Mouse (Mus musculus) stomach, postnatal 0 days (tissue): Measurements from ENCODE around the gene Chchd10. TPM values are rescaled to one million over a fixed set of nuclear protein-coding genes. Genes with fewer than 3 reads are reported as not detected.
"Not testable (repeated sequence)": the region's sequence is repeated elsewhere in the genome, so short reads cannot be mapped to it uniquely, and the experiment has no call there.

ENCODE experiments used
- ATAC-seq: fragments of 200-750 bp; cut with Nextera tagmentation; 2 replicates; pipeline ENCODE4 v1.8.0; 2017; ENCODE audit not compliant: low FRiP score, low TSS enrichment
- DNase-seq: peaks from one replicate; pipeline ENCODE4 v3.0.0-alpha.2; 2016; ENCODE audit warnings: low spot score
- H3K27ac ChIP-seq: fragments of 300-500 bp; sonication (generic); replicated peaks from 2 replicates; pipeline ENCODE4 v1.5.1; 2014; ENCODE audit warnings: mild to moderate bottlenecking, control low read depth
- H3K27me3 ChIP-seq: fragments of 300-500 bp; sonication (generic); 2 replicates; pipeline ENCODE4 v1.6.1; 2014; ENCODE audit warnings: low read length; ENCODE audit not compliant: control insufficient read depth, insufficient read depth
- H3K36me3 ChIP-seq: fragments of 300-500 bp; sonication (generic); 2 replicates; pipeline ENCODE4 v1.6.1; 2014; ENCODE audit warnings: low read length, mixed read lengths; ENCODE audit not compliant: control insufficient read depth, insufficient read depth
- H3K4me1 ChIP-seq: fragments of 300-500 bp; sonication (generic); replicated peaks from 2 replicates; pipeline ENCODE4 v1.6.1; 2014; ENCODE audit warnings: antibody characterized with exemption; ENCODE audit not compliant: control insufficient read depth, insufficient read depth
- H3K4me2 ChIP-seq: fragments of 300-500 bp; sonication (generic); replicated peaks from 2 replicates; pipeline ENCODE4 v1.6.1; 2014; ENCODE audit warnings: low read depth, mild to moderate bottlenecking, control low read depth, moderate library complexity
- H3K4me3 ChIP-seq: fragments of 300-500 bp; sonication (generic); 2 replicates; pipeline ENCODE4 v1.5.1; 2014; ENCODE audit warnings: low read depth, low read length, control low read depth
- H3K9ac ChIP-seq: fragments of 300-500 bp; sonication (generic); 2 replicates; pipeline ENCODE4 v1.6.1; 2014; ENCODE audit warnings: mild to moderate bottlenecking, low read length, control low read depth, mixed read lengths
- H3K9me3 ChIP-seq: fragments of 300-500 bp; sonication (generic); 2 replicates; pipeline ENCODE4 v1.6.1; 2016; ENCODE audit warnings: low read length; ENCODE audit not compliant: control insufficient read depth
- CTCF ChIP-seq: IDR thresholded peaks from 2 replicates; pipeline ENCODE4 v1.5.1; 2016; ENCODE audit warnings: antibody characterized with exemption, low read depth, mild to moderate bottlenecking, moderate library complexity
- EP300 ChIP-seq: optimal IDR thresholded peaks from 2 replicates; pipeline ENCODE3; 2016; ENCODE audit warnings: antibody characterized with exemption
- WGBS: fragments of 180-500 bp; shearing (Covaris S2); extraction: QIAGEN DNeasy Blood & Tissue Kit; methylation state at CpG from one replicate; pipeline ENCODE4 v1.1.7; 2014; 5-methylcytosine and 5-hydroxymethylcytosine counted together
- polyA plus RNA-seq: library from polyadenylated mRNA; unstranded; fragments of >200 nt; fragmentation: Nextera tagmentation; extraction: Ambion mirVana; gene quantifications from 2 replicates; pipeline ENCODE4 v1.2.1, GENCODE M21; 2015

Chchd10 gene
- polyA plus RNA-seq: 232 and 235 TPM in 2 replicates

- no peak for TF ChIP-seq EP300
- no peak for TF ChIP-seq CTCF
- no peak for ATAC-seq
These were observed at the start of gene Chchd10 for GRCm38 (mm10) chr10:75932891-75933290. Gene Chchd10 (plus strand): TSS chr10:75933130.

DNA sequence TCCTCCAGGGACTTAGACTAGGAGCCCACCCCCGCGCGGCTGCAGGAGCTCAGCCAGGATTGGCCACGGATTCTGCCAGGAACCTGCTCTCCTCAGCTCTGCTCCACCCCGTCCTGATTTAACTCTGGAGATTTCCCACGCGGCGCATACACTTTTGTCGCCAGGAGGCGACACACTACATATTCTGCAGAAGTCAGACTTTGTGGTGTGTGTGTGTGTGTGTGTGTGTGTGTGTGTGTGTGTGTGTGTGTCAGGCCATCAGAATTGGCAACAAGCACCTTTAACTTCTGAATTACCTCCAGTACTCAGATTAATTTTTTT lies 49.7 kb upstream of the Chchd10 start:
- DNase-seq: peak; percentile 84
- H3K9me3 ChIP-seq: no peaks in the 10 kb centered on the region
- no peak overlapping the region for H3K4me3 ChIP-seq
- no peak overlapping the region for H3K9ac ChIP-seq
- H3K27ac ChIP-seq: no peak overlapping the region
- 3% methylated on average over 10 of the region's 10 CpGs for WGBS
- TF ChIP-seq EP300 (no peak), CTCF (peak; percentile 83)
- 0 out of 2 replicates have a peak overlapping the region, but pooled peaks have one; percentile 28 for H3K4me2 ChIP-seq
- no peaks in the 10 kb centered on the region for H3K4me1 ChIP-seq
- H3K27me3 ChIP-seq: no peaks in the 10 kb centered on the region
- H3K36me3 ChIP-seq: no peaks in the 10 kb centered on the region
- peak; percentile 81 for ATAC-seq

More at GRCm38 (mm10) chr10:75932891-75933290, at the start of gene Chchd10:
- no peak for DNase-seq
- peak within 1 kb of the TSS; percentile 91 for H3K4me2 ChIP-seq
- H3K36me3 ChIP-seq: no peaks in the 10 kb centered on the region
- WGBS: 45% methylated on average over 6 of the region's 6 CpGs
- H3K9ac ChIP-seq: peak within 1 kb of the TSS; percentile 82
- no peaks in the 10 kb centered on the region for H3K27me3 ChIP-seq
- peaks cover 11% of the 10 kb centered on the region for H3K4me1 ChIP-seq
- H3K4me3 ChIP-seq: peak within 1 kb of the TSS; percentile 58
- no peaks in the 10 kb centered on the region for H3K9me3 ChIP-seq
- H3K27ac ChIP-seq: peak within 1 kb of the TSS; percentile 45; the same call in 1 of the 2 replicates

DNA sequence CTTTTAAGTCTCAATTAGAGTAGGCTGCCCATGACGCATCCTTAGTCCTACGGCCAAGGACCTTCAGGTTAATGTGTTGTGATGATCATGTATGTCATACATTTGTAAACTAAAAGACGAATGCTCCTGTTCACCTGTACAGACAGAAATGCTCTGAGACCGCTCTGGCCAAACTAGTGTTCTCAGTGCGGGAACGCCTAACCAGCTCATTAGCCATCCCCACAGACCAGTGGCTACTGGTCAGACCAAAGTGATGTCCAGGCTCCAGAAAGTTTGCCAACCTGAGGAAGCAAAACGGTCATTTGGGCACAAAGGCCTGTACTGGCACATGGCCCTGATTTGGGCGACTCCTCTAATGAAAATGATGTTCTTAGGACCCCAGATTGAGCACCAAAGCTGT lies 48.2 kb upstream of the Chchd10 start:
- Histone ChIP-seq H3K9ac (no peak overlapping the region), H3K9me3 (no peaks in the 10 kb centered on the region), H3K27ac (no peak overlapping the region), H3K4me2 (no peak overlapping the region), H3K27me3 (no peaks in the 10 kb centered on the region), H3K4me3 (no peak overlapping the region), H3K36me3 (no peaks in the 10 kb centered on the region), H3K4me1 (no peaks in the 10 kb centered on the region)
- ATAC-seq (no peak), DNase-seq (no peak)
- WGBS: 90% methylated on average over 8 of the region's 8 CpGs
- TF ChIP-seq EP300: no peak
- no peak for TF ChIP-seq CTCF

DNA sequence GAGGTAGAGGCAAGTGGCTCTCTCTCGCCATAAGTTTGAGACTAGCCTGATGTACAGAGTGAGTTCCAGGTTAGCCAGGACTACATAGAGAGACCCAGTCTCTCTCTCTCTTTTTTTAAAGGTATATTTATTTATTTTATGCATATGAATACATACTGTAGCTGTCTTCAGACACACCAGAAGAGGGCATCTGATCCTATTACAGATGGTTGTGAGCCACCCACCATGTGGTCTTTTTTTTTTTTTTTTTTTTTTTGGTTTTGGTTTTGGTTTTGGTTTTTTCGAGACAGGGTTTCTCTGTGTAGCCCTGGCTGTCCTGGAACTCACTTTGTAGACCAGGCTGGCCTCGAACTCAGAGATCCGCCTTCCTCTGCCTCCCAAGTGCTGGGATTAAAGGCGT lies 45.4 kb upstream of the Chchd10 start:
- H3K4me1 ChIP-seq, H3K4me2 ChIP-seq, H3K9ac ChIP-seq, DNase-seq, ATAC-seq, H3K36me3 ChIP-seq, H3K27me3 ChIP-seq, H3K9me3 ChIP-seq, H3K27ac ChIP-seq, H3K4me3 ChIP-seq: not testable (repeated sequence)
- WGBS: 79% methylated on average over 5 of the region's 5 CpGs

DNA sequence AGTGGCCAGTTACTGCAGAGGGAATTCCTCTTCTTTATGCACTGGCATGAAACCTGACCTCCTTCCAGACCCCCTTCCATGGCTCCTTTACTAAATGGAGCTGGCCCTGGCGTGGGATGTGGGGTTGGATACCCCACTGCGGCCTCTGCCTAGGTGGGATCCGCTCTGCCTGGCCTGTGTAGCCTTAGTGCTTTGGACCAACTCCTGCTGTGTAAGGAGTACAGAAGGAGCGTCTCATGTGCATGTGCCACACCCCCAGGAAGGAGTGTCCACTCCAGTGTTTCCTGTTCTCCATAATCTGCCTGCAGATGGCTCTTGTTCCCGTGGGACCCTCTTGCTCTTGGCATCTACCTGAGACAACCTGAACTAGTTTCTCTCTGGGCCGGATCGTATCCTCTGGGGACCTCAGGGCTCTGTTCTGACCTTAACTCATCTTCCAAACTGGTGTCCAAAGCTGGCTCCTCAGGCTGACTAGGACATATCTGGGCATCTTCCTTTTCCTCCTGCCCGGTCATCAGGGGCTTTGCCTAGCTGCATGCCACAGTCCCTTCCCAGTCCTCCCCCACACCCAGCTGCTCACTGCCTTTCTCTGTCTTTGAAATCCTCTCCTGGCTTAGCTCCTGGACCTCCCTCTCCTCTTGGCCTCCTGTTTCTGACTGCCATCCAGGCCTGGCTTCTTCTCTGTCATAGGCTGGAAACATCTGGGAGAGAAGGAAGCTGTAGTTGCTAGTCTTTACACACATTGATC lies 43.4 kb upstream of the Chchd10 start:
- no peak for DNase-seq
- Histone ChIP-seq H3K36me3 (no peaks in the 10 kb centered on the region), H3K4me2 (no peak overlapping the region), H3K9ac (no peak overlapping the region), H3K4me3 (no peak overlapping the region), H3K27me3 (no peaks in the 10 kb centered on the region), H3K27ac (no peak overlapping the region), H3K4me1 (no peaks in the 10 kb centered on the region), H3K9me3 (no peaks in the 10 kb centered on the region)
- TF ChIP-seq CTCF: no peak
- TF ChIP-seq EP300: no peak
- no peak for ATAC-seq
- 42% methylated on average over 8 of the region's 8 CpGs for WGBS

GRCm38 (mm10) chr10:75893089-75893750 lies 39.7 kb upstream of the Chchd10 start, which contains the start of gene Derl3:
Gene Derl3 (plus strand): TSS chr10:75893413.
- ATAC-seq (peak; percentile 100), DNase-seq (peak; percentile 98)
- Histone ChIP-seq H3K36me3 (peaks cover 15% of the 10 kb centered on the region), H3K27ac (no peak within 1 kb of the TSS; the same call in none of the 2 replicates), H3K9ac (peak within 1 kb of the TSS; percentile 59), H3K4me2 (peak within 1 kb of the TSS; percentile 74), H3K4me1 (0 out of 2 replicates have a peak, but pooled peaks cover under 1% of the 10 kb centered on the region), H3K9me3 (no peaks in the 10 kb centered on the region), H3K4me3 (peak within 1 kb of the TSS; percentile 38), H3K27me3 (no peaks in the 10 kb centered on the region)
- WGBS: 1% methylated on average over 41 of the region's 51 CpGs
- no peak for TF ChIP-seq CTCF
- TF ChIP-seq EP300: no peak
